Mouse (Mus musculus): ENCODE measurements around the gene Pnldc1. TPM values are rescaled to one million over a fixed set of nuclear protein-coding genes. Genes with fewer than 3 reads are reported as not detected.
A peak's percentile ranks its signal among the peaks of the same experiment; 100 is the strongest.

The Pnldc1 gene
- polyA plus RNA-seq, 1 experiment: 2.1 TPM

GRCm38 (mm10) chr17:12925001-12925400, 15.0 kb upstream of the Pnldc1 start:
- DNase-seq: peak; percentile 9
- Histone ChIP-seq H3K4me1 (ENCODE audit: control insufficient read depth, insufficient read depth, low read length) (no peaks in the 10 kb centered on the region), H3K4me3 (ENCODE audit: insufficient read depth, low read depth, low read length) (no peak overlapping the region), H3K36me3 (ENCODE audit: control insufficient read depth, insufficient read depth, low read length) (peaks cover 19% of the 10 kb centered on the region), H3K27ac (ENCODE audit: insufficient read depth, low read depth, low read length) (no peak overlapping the region), H3K27me3 (replicated peaks; ENCODE audit: control insufficient read depth, insufficient read depth, low read length) (no peaks in the 10 kb centered on the region)
- TF ChIP-seq CTCF (conservative IDR thresholded peaks at IDR 0.05; ENCODE audit: insufficient read depth, insufficient read length, low read depth, low read length) (no peak), POLR2A (IDR thresholded peaks at IDR 0.05; ENCODE audit: low read depth, low read length) (no peak)
- WGBS: 94% methylated on average over 3 of the region's 3 CpGs

- Histone ChIP-seq H3K27ac (ENCODE audit: insufficient read depth, low read depth, low read length) (no peak overlapping the region), H3K36me3 (ENCODE audit: control insufficient read depth, insufficient read depth, low read length) (peaks cover 18% of the 10 kb centered on the region), H3K4me3 (ENCODE audit: insufficient read depth, low read depth, low read length) (no peak overlapping the region), H3K4me1 (ENCODE audit: control insufficient read depth, insufficient read depth, low read length) (0 out of 2 replicates have a peak, but pooled peaks cover 2% of the 10 kb centered on the region), H3K27me3 (replicated peaks; ENCODE audit: control insufficient read depth, insufficient read depth, low read length) (no peaks in the 10 kb centered on the region)
- DNase-seq: no peak
- TF ChIP-seq POLR2A (IDR thresholded peaks at IDR 0.05; ENCODE audit: low read depth, low read length) (no peak), CTCF (conservative IDR thresholded peaks at IDR 0.05; ENCODE audit: insufficient read depth, insufficient read length, low read depth, low read length) (no peak)
- WGBS: 98% methylated on average over 1 of the region's 1 CpGs
Measured at GRCm38 (mm10) chr17:12921073-12921472, 11.0 kb upstream of the Pnldc1 start.

- Histone ChIP-seq H3K27me3 (replicated peaks; ENCODE audit: control insufficient read depth, insufficient read depth, low read length) (no peaks in the 10 kb centered on the region), H3K4me1 (ENCODE audit: control insufficient read depth, insufficient read depth, low read length) (0 out of 2 replicates have a peak, but pooled peaks cover 2% of the 10 kb centered on the region), H3K4me3 (ENCODE audit: insufficient read depth, low read depth, low read length) (peak overlapping the region; percentile 73), H3K36me3 (ENCODE audit: control insufficient read depth, insufficient read depth, low read length) (peaks cover 5% of the 10 kb centered on the region), H3K27ac (ENCODE audit: insufficient read depth, low read depth, low read length) (peak overlapping the region; percentile 71)
- no peak for DNase-seq
- TF ChIP-seq CTCF (conservative IDR thresholded peaks at IDR 0.05; ENCODE audit: insufficient read depth, insufficient read length, low read depth, low read length) (no peak), POLR2A (IDR thresholded peaks at IDR 0.05; ENCODE audit: low read depth, low read length) (peak; percentile 3)
- under 1% methylated on average over 40 of the region's 40 CpGs for WGBS
Measured at GRCm38 (mm10) chr17:12916588-12917380, 6.8 kb upstream of the Pnldc1 start.

- Histone ChIP-seq H3K27me3 (replicated peaks; ENCODE audit: control insufficient read depth, insufficient read depth, low read length) (no peaks in the 10 kb centered on the region), H3K4me3 (ENCODE audit: insufficient read depth, low read depth, low read length) (peak within 1 kb of the TSS; percentile 73), H3K27ac (ENCODE audit: insufficient read depth, low read depth, low read length) (peak within 1 kb of the TSS; percentile 83), H3K36me3 (ENCODE audit: control insufficient read depth, insufficient read depth, low read length) (peaks cover 4% of the 10 kb centered on the region), H3K4me1 (ENCODE audit: control insufficient read depth, insufficient read depth, low read length) (0 out of 2 replicates have a peak, but pooled peaks cover 2% of the 10 kb centered on the region)
- TF ChIP-seq CTCF (conservative IDR thresholded peaks at IDR 0.05; ENCODE audit: insufficient read depth, insufficient read length, low read depth, low read length) (no peak), POLR2A (IDR thresholded peaks at IDR 0.05; ENCODE audit: low read depth, low read length) (peak; percentile 64)
- DNase-seq: peak; percentile 100
- under 1% methylated on average over 56 of the region's 56 CpGs for WGBS
Measured at GRCm38 (mm10) chr17:12915881-12916583, 6.0 kb upstream of the Pnldc1 start, which contains the start of gene Mrpl18. Gene Mrpl18, minus strand, starts transcription at chr17:12916345.

- H3K27ac ChIP-seq (ENCODE audit: insufficient read depth, low read depth, low read length): peak within 1 kb of the TSS; percentile 83
- DNase-seq: no peak
- H3K4me1 ChIP-seq (ENCODE audit: control insufficient read depth, insufficient read depth, low read length): 0 out of 2 replicates have a peak, but pooled peaks cover 2% of the 10 kb centered on the region
- H3K4me3 ChIP-seq (ENCODE audit: insufficient read depth, low read depth, low read length): peak within 1 kb of the TSS; percentile 73
- TF ChIP-seq POLR2A (IDR thresholded peaks at IDR 0.05; ENCODE audit: low read depth, low read length) (no peak), CTCF (conservative IDR thresholded peaks at IDR 0.05; ENCODE audit: insufficient read depth, insufficient read length, low read depth, low read length) (no peak)
- under 1% methylated on average over 18 of the region's 18 CpGs for WGBS
- no peaks in the 10 kb centered on the region for H3K27me3 ChIP-seq (replicated peaks; ENCODE audit: control insufficient read depth, insufficient read depth, low read length)
- peaks cover 3% of the 10 kb centered on the region for H3K36me3 ChIP-seq (ENCODE audit: control insufficient read depth, insufficient read depth, low read length)
Measured at GRCm38 (mm10) chr17:12915488-12915880, 5.5 kb upstream of the Pnldc1 start, which contains the start of gene Tcp1. Gene Tcp1, plus strand, starts transcription at chr17:12915701.

GRCm38 (mm10) chr17:12910391-12910790, 361 bp upstream of the Pnldc1 start:
- WGBS: 85% methylated on average over 8 of the region's 8 CpGs
- no peak overlapping the region for H3K27ac ChIP-seq (ENCODE audit: insufficient read depth, low read depth, low read length)
- H3K4me3 ChIP-seq (ENCODE audit: insufficient read depth, low read depth, low read length): no peak overlapping the region
- no peak for TF ChIP-seq CTCF (conservative IDR thresholded peaks at IDR 0.05; ENCODE audit: insufficient read depth, insufficient read length, low read depth, low read length)
- no peak for TF ChIP-seq POLR2A (IDR thresholded peaks at IDR 0.05; ENCODE audit: low read depth, low read length)
- H3K36me3 ChIP-seq (ENCODE audit: control insufficient read depth, insufficient read depth, low read length): peaks cover 2% of the 10 kb centered on the region; the same call in 1 of the 2 replicates
- no peaks in the 10 kb centered on the region for H3K27me3 ChIP-seq (replicated peaks; ENCODE audit: control insufficient read depth, insufficient read depth, low read length)
- no peak for DNase-seq
- no peaks in the 10 kb centered on the region for H3K4me1 ChIP-seq (ENCODE audit: control insufficient read depth, insufficient read depth, low read length)

GRCm38 (mm10) chr17:12906436-12906835, 3.6 kb downstream of the Pnldc1 start:
- Histone ChIP-seq H3K36me3 (ENCODE audit: control insufficient read depth, insufficient read depth, low read length) (no peaks in the 10 kb centered on the region; the same call in 1 of the 2 replicates), H3K4me3 (ENCODE audit: insufficient read depth, low read depth, low read length) (no peak overlapping the region), H3K27me3 (replicated peaks; ENCODE audit: control insufficient read depth, insufficient read depth, low read length) (no peaks in the 10 kb centered on the region), H3K4me1 (ENCODE audit: control insufficient read depth, insufficient read depth, low read length) (no peaks in the 10 kb centered on the region), H3K27ac (ENCODE audit: insufficient read depth, low read depth, low read length) (no peak overlapping the region)
- DNase-seq: no peak
- TF ChIP-seq CTCF (conservative IDR thresholded peaks at IDR 0.05; ENCODE audit: insufficient read depth, insufficient read length, low read depth, low read length) (no peak), POLR2A (IDR thresholded peaks at IDR 0.05; ENCODE audit: low read depth, low read length) (no peak)
- 86% methylated on average over 9 of the region's 9 CpGs for WGBS
